Mouse (Mus musculus) liver, adult 2 months (tissue): ENCODE measurements at regions not wholly inside any gene's neighbourhood (a gene's known extent, or its start where the extent isn't known, plus 50 kb on each side); places are given as distances from the start of the nearest gene placed in this dataset.

Source experiments
- CTCF ChIP-seq: fragments of 200-500 bp; IDR thresholded peaks from 2 replicates; pipeline ENCODE4 v1.5.1; 2011; ENCODE audit warnings: low read depth, low read length, control low read depth
- POLR2A ChIP-seq: fragments of 200-500 bp; IDR thresholded peaks from 2 replicates; pipeline ENCODE4 v1.6.1; 2011; ENCODE audit warnings: low read length, control low read depth; ENCODE audit not compliant: insufficient read depth; ENCODE audit errors: extremely low read depth

GRCm38 (mm10) chr13:53729848-53730247 lies 257.0 kb upstream of the Msx2 start:
- TF ChIP-seq POLR2A (no peak), CTCF (no peak)
